Mouse (Mus musculus) MEL (cell line): Measurements from ENCODE around the gene Endou. TPM values are rescaled to one million over a fixed set of nuclear protein-coding genes. Genes with fewer than 3 reads are reported as not detected.

Source experiments
- DNase-seq: peaks from one replicate; pipeline ENCODE4 v3.0.0; 2011; ENCODE audit warnings: low read depth, low spot score
- H3K27ac ChIP-seq: 2 replicates; pipeline ENCODE4 v1.5.1; 2012; ENCODE audit warnings: low read depth, mild to moderate bottlenecking, control low read depth, low read length, moderate library complexity; ENCODE audit not compliant: control insufficient read depth
- H3K27me3 ChIP-seq, 2 experiments: fragments of 150-350 bp in 1 of 2; sonication (generic) in 1 of 2; 2 replicates each; pipeline ENCODE4 v1.6.1; 2012; ENCODE audit warnings: low read length in 2 of 2, mild to moderate bottlenecking in 2 of 2, improper control_type of control experiment in 1 of 2, moderate library complexity in 1 of 2; ENCODE audit not compliant: insufficient read depth in 2 of 2, control insufficient read depth in 1 of 2
- H3K36me3 ChIP-seq, 2 experiments: 2 replicates each; pipeline ENCODE4 v1.6.1; 2012 to 2014; ENCODE audit warnings: low read length in 2 of 2, improper control_type of control experiment in 1 of 2, inconsistent platforms in 1 of 2, mild to moderate bottlenecking in 1 of 2; ENCODE audit not compliant: insufficient read depth in 2 of 2, control insufficient read depth in 1 of 2
- H3K4me1 ChIP-seq, 2 experiments: fragments of 150-350 bp in 1 of 2; sonication (generic) in 1 of 2; 2 replicates each; pipeline ENCODE4 v1.6.1; 2012; ENCODE audit warnings: low read length in 2 of 2, improper control_type of control experiment in 1 of 2, mild to moderate bottlenecking in 1 of 2; ENCODE audit not compliant: insufficient read depth in 2 of 2, control insufficient read depth in 1 of 2
- H3K4me3 ChIP-seq, 2 experiments: fragments of 150-350 bp in 1 of 2; sonication (generic) in 1 of 2; 2 replicates each; pipeline ENCODE4 v1.5.1; 2012; ENCODE audit warnings: low read depth in 2 of 2, low read length in 2 of 2, mild to moderate bottlenecking in 2 of 2, moderate library complexity in 2 of 2, control low read depth in 1 of 2, improper control_type of control experiment in 1 of 2; ENCODE audit not compliant: control insufficient read depth in 1 of 2, insufficient read depth in 1 of 2
- H3K79me2 ChIP-seq: 2 replicates; pipeline ENCODE4 v1.6.1; 2012; ENCODE audit warnings: mild to moderate bottlenecking, low read length, moderate library complexity; ENCODE audit not compliant: control insufficient read depth, poor library complexity, insufficient read depth
- H3K9ac ChIP-seq: 2 replicates; pipeline ENCODE4 v1.6.1; 2012; ENCODE audit warnings: low read depth, mild to moderate bottlenecking, control low read depth, low read length, moderate library complexity; ENCODE audit not compliant: control insufficient read depth, poor library complexity, severe bottlenecking
- H3K9me3 ChIP-seq: fragments of 150-350 bp; sonication (generic); replicated peaks from 2 replicates; pipeline ENCODE4 v1.6.1; 2012; ENCODE audit warnings: mild to moderate bottlenecking, low read length, improper control_type of control experiment, moderate library complexity; ENCODE audit not compliant: insufficient read depth
- CHD1 ChIP-seq: IDR thresholded peaks from 2 replicates; pipeline ENCODE4 v1.6.1; 2012; ENCODE audit warnings: low read depth, mild to moderate bottlenecking, inconsistent platforms, low read length, improper control_type of control experiment
- CHD2 ChIP-seq: IDR thresholded peaks from 2 replicates; pipeline ENCODE4 v1.6.1; 2011; ENCODE audit warnings: low read length, improper control_type of control experiment
- CTCF ChIP-seq, 3 experiments: IDR thresholded peaks in 2 of 3; conservative IDR thresholded peaks in 1 of 3; 2 replicates each; pipeline ENCODE4 v1.5.1; 2011 to 2012; ENCODE audit warnings: low read length in 3 of 3, low read depth in 2 of 3, mild to moderate bottlenecking in 2 of 3, improper control_type of control experiment in 1 of 3, inconsistent platforms in 1 of 3, mixed read lengths in 1 of 3, moderate library complexity in 1 of 3; ENCODE audit not compliant: control insufficient read depth in 1 of 3, insufficient read depth in 1 of 3, poor library complexity in 1 of 3, severe bottlenecking in 1 of 3
- ELF1 ChIP-seq: IDR thresholded peaks from 2 replicates; pipeline ENCODE4 v1.6.1; 2014; ENCODE audit warnings: low read depth, mild to moderate bottlenecking, inconsistent platforms, low read length, improper control_type of control experiment, moderate library complexity
- GATA1 ChIP-seq: IDR thresholded peaks from 2 replicates; pipeline ENCODE4 v1.6.1; 2011; ENCODE audit warnings: low read depth, low read length, improper control_type of control experiment
- MYC ChIP-seq: IDR thresholded peaks from 2 replicates; pipeline ENCODE4 v1.6.1; 2011; ENCODE audit warnings: low read depth, mild to moderate bottlenecking, low read length, improper control_type of control experiment, moderate library complexity
- POLR2A ChIP-seq, 2 experiments: IDR thresholded peaks; 2 replicates each; pipeline ENCODE4 v1.6.1; 2011 to 2012; ENCODE audit warnings: low read length in 2 of 2, mild to moderate bottlenecking in 2 of 2, control low read depth in 1 of 2, improper control_type of control experiment in 1 of 2, low read depth in 1 of 2, moderate library complexity in 1 of 2; ENCODE audit not compliant: control insufficient read depth in 1 of 2, insufficient read depth in 1 of 2, poor library complexity in 1 of 2
- POLR2AphosphoS2 ChIP-seq: IDR thresholded peaks from 2 replicates; pipeline ENCODE4 v1.6.1; 2011; ENCODE audit warnings: low read length, improper control_type of control experiment
- RAD21 ChIP-seq: IDR thresholded peaks from 2 replicates; pipeline ENCODE4 v1.6.1; 2011; ENCODE audit warnings: mild to moderate bottlenecking, low read depth, low read length, improper control_type of control experiment
- TAL1 ChIP-seq: IDR thresholded peaks from 2 replicates; pipeline ENCODE4 v1.6.1; 2012; ENCODE audit warnings: mild to moderate bottlenecking, inconsistent platforms, low read length, moderate library complexity, mixed read lengths
- UBTF ChIP-seq: IDR thresholded peaks from 2 replicates; pipeline ENCODE4 v1.6.1; 2012; ENCODE audit warnings: low read depth, mild to moderate bottlenecking, inconsistent platforms, low read length, improper control_type of control experiment, moderate library complexity, borderline replicate concordance; ENCODE audit not compliant: insufficient read depth
- USF1 ChIP-seq: IDR thresholded peaks from 2 replicates; pipeline ENCODE4 v1.6.1; 2014; ENCODE audit warnings: low read depth, mild to moderate bottlenecking, inconsistent platforms, low read length, improper control_type of control experiment, moderate library complexity
- USF2 ChIP-seq, 2 experiments: IDR thresholded peaks; 2 replicates each; pipeline ENCODE4 v1.6.1; 2011 to 2012; ENCODE audit warnings: improper control_type of control experiment in 2 of 2, low read length in 2 of 2, borderline replicate concordance in 1 of 2, inconsistent platforms in 1 of 2, low read depth in 1 of 2, mild to moderate bottlenecking in 1 of 2; ENCODE audit not compliant: insufficient read depth in 1 of 2
- ZMIZ1 ChIP-seq: IDR thresholded peaks from 2 replicates; pipeline ENCODE4 v1.6.1; 2012; ENCODE audit warnings: low read depth, mild to moderate bottlenecking, inconsistent platforms, low read length, improper control_type of control experiment, moderate library complexity
- ZNF384 ChIP-seq: IDR thresholded peaks from 2 replicates; pipeline ENCODE4 v1.6.1; 2012; ENCODE audit warnings: low read depth, mild to moderate bottlenecking, inconsistent platforms, low read length, improper control_type of control experiment
- polyA plus RNA-seq, 2 experiments: library from polyadenylated mRNA; stranded (reverse) in 1 of 2; unstranded in 1 of 2; fragments of >175 nt in 1 of 2; fragments of >200 nt in 1 of 2; gene quantifications; 2 replicates each; pipeline versions ENCODE4 v1.2.1 to v1.2.4; 2012; ENCODE audit warnings: low replicate concordance in 2 of 2, low read depth in 1 of 2; ENCODE audit not compliant: insufficient read length in 2 of 2, insufficient read depth in 1 of 2, missing spikeins in 1 of 2
- total RNA-seq: library from RNA; depleted of rRNA; stranded (reverse); fragments of 300-350 nt; gene quantifications from 2 replicates; pipeline ENCODE4 v1.2.3, GENCODE M21; 2012

The Endou gene
- total and polyA plus RNA-seq, 3 experiments, result 0.08 to 0.10 TPM; not detected in 1

DNA sequence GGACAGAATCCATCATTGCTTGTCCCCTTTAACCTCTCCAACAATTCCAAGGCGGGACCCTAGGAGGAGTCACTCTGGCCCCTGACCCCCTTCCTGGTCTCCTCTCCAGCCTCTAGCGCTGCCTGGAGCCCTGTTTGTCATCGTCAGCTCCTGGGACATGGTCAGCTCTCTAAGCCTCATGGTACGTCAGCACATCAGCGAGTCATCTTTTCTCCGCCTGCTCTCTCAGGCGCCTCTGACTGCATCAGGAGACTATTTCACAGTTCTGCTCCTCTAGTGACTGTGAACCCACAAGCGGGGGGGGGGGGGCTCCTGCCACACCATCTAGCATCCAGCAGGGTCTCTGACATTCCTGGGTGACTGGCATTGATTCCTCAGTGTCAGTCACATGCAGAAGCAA is 24.2 kb upstream of the Endou start:
- Histone ChIP-seq H3K27ac (no peak overlapping the region), H3K4me1 (peaks cover 0 to 7% of the 10 kb centered on the region in 2 experiments; a peak in 3 of 4 replicates)
- no peak for TF ChIP-seq ELF1

DNA sequence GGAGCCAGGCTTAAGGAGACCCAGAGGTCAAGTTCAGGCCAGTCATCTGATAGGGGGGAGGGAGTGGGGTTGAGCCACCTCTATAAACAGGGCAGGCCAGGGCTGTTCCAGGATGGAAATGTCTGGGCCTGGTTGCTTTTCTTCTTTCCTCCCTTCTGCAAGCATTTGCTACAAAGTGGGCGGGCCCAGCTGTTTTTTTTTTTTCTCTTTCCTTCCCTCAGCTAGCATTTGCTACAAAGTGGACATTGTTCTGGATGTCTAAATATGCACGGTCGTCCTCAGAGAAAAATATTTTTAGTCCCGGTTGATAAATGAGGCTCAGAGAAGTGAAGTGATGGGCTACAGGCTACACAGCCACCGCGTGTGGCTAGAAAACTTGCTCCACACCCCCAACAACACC is 23.3 kb upstream of the Endou start:
- no peak overlapping the region for H3K9ac ChIP-seq
- H3K4me1 ChIP-seq, result peaks cover 0 to 13% of the 10 kb centered on the region in 2 experiments; a peak in 3 of 4 replicates
- H3K4me3 ChIP-seq, result no peak overlapping the region
- H3K79me2 ChIP-seq, result no peaks in the 10 kb centered on the region
- no peak overlapping the region for H3K27ac ChIP-seq
- H3K9me3 ChIP-seq, result no peaks in the 10 kb centered on the region
- TF ChIP-seq CHD1, result no peak
- TF ChIP-seq POLR2A (IDR thresholded peaks at IDR 0.05; ENCODE audit: control insufficient read depth in 1 of 2, insufficient read depth in 1 of 2, low read depth in 1 of 2, low read length in 2 of 2, poor library complexity in 1 of 2), result no peak
- peak; percentile 71 for TF ChIP-seq ZNF384
- TF ChIP-seq USF2 (IDR thresholded peaks at IDR 0.05; ENCODE audit: borderline replicate concordance in 1 of 2, insufficient read depth in 1 of 2, low read depth in 1 of 2, low read length in 2 of 2), result no peak
- DNase-seq, result no peak
- peaks cover 0 to 1% of the 10 kb centered on the region in 2 experiments; a peak in 2 of 4 replicates for H3K27me3 ChIP-seq
- H3K36me3 ChIP-seq, result peaks cover 0 to 4% of the 10 kb centered on the region in 2 experiments; a peak in 2 of 4 replicates

More for the DNA sequence above, 24.2 kb upstream of the Endou start:
- Histone ChIP-seq H3K36me3 (peaks cover 0 to 4% of the 10 kb centered on the region in 2 experiments; a peak in 2 of 4 replicates), H3K27me3 (peaks cover 2 to 7% of the 10 kb centered on the region in 2 experiments; a peak in 3 of 4 replicates), H3K4me3 (no peak overlapping the region), H3K9me3 (no peaks in the 10 kb centered on the region), H3K79me2 (no peaks in the 10 kb centered on the region), H3K9ac (no peak overlapping the region)
- no peak for DNase-seq

- Histone ChIP-seq H3K4me3 (no peak overlapping the region), H3K79me2 (no peaks in the 10 kb centered on the region), H3K27me3 (no peaks in the 10 kb centered on the region; a peak in 1 of 4 replicates), H3K4me1 (peaks cover 9 to 31% of the 10 kb centered on the region in 2 experiments), H3K36me3 (peaks cover 0 to 17% of the 10 kb centered on the region in 2 experiments; a peak in 2 of 4 replicates), H3K27ac (no peak overlapping the region), H3K9ac (no peak overlapping the region), H3K9me3 (no peaks in the 10 kb centered on the region)
- no peak for DNase-seq
- TF ChIP-seq GATA1, result no peak
- TF ChIP-seq CTCF (IDR thresholded peaks at IDR 0.05 in 2 of 3, conservative IDR thresholded peaks at IDR 0.05 in 1 of 3; ENCODE audit: control insufficient read depth in 1 of 3, insufficient read depth in 1 of 3, low read depth in 2 of 3, low read length in 3 of 3, poor library complexity in 1 of 3, severe bottlenecking in 1 of 3), result no peak
- no peak for TF ChIP-seq UBTF
- TF ChIP-seq TAL1, result no peak
- TF ChIP-seq POLR2AphosphoS2, result no peak
- TF ChIP-seq ZMIZ1, result no peak
- no peak for TF ChIP-seq ZNF384
- no peak for TF ChIP-seq USF1
- no peak for TF ChIP-seq MYC
- no peak for TF ChIP-seq POLR2A (IDR thresholded peaks at IDR 0.05; ENCODE audit: control insufficient read depth in 1 of 2, insufficient read depth in 1 of 2, low read depth in 1 of 2, low read length in 2 of 2, poor library complexity in 1 of 2)
- TF ChIP-seq RAD21, result no peak
- TF ChIP-seq CHD2, result no peak
- TF ChIP-seq, all 39 proteins: peak for 0
These were observed 21.4 kb upstream of the Endou start for GRCm38 (mm10) chr15:97752491-97752890.
